Mouse (Mus musculus) gastrocnemius, postnatal 25 days (tissue): ENCODE measurements around the gene Tmem176b. TPM values are rescaled to one million over a fixed set of nuclear protein-coding genes. Genes with fewer than 3 reads are reported as not detected.
"Not testable (repeated sequence)": the region's sequence is repeated elsewhere in the genome, so short reads cannot be mapped to it uniquely, and the experiment has no call there.

Experiments used
- DNase-seq: peaks from one replicate; pipeline ENCODE4 v3.0.0; 2022
- long read RNA-seq, 2 experiments: library from polyadenylated mRNA; stranded (forward); transcript quantifications; one replicate each; pipeline ENCODE4 v2.0.0; 2021
- total RNA-seq, 2 experiments: library from RNA; stranded (reverse); gene quantifications; 1 replicate in 1 of 2; 2 replicates in 1 of 2; pipeline ENCODE4 v1.2.3; 2021

Tmem176b gene
- total RNA-seq = 10 to 100 TPM; 11.4 to 15.2 TPM
- long read RNA-seq, experiment 1, transcript Tmem176b-203 (7 exons, 1,414 nt) = major isoform, 5 of 12 reads
- long read RNA-seq, experiment 1, partial matches to known transcripts = 1 of 12 reads
- long read RNA-seq, experiment 1, other reads (novel, unspliced or antisense) = 2 of 12 reads
- long read RNA-seq, experiment 2, transcript Tmem176b-203 (7 exons, 1,414 nt) = major isoform, 6 of 16 reads
- long read RNA-seq, experiment 2, partial matches to known transcripts = 5 of 16 reads
- long read RNA-seq, experiment 2, other reads (novel, unspliced or antisense) = 3 of 16 reads

GRCm38 (mm10) chr6:48840973-48841625 is at the start of gene Tmem176b:
Gene Tmem176b, minus strand, starts transcription at chr6:48841496.
- DNase-seq = peak; percentile 85

GRCm38 (mm10) chr6:48876510-48877135 is 35.3 kb upstream of the Tmem176b start:
- DNase-seq = no peak

DNA sequence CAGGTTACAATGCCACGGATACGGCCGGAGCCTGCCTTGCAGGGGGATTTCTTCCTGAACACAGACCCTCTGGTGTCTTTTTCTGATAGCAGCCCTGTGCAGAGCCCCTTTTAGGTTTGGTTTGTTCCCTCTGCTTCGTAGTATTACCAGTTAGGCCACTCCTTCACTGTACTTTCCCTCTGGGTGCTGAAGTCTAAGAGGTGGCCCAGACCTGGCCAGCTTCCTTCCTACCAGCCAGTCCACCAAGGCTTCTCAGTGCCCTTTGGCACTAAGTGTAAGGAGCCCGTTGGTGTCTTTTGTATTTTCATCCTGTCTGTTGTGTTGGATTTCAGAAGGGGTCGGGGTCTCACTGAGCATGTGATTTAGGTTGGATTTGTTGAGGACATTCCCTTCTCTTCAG is 34.2 kb upstream of the Tmem176b start:
- no peak for DNase-seq

- no peak for DNase-seq
These were observed 33.3 kb upstream of the Tmem176b start for GRCm38 (mm10) chr6:48874576-48874975.

DNA sequence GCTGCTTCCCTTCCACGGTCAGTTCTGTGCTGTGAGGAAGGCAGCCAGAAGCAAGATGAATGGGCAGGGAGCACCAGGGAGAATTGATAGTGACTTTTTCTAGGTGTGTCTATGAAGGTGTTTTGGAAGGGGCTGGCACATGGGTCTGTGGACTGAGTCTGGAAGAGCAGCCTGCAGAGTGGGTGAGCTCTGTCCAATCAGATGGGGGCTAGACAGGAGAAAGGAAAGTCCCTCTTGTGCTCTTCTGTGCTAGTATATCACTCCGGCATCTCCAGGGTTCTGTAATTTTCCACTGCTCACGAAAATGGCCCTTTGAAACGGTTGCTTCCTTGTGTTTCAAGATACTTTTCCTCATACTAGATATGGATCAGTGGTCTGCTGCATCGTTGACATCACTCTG is 31.3 kb upstream of the Tmem176b start, which contains the start of gene Aoc1:
Gene Aoc1 (plus strand): TSS at position 301 of the 400 bp plus-strand sequence.
- no peak for DNase-seq

DNA sequence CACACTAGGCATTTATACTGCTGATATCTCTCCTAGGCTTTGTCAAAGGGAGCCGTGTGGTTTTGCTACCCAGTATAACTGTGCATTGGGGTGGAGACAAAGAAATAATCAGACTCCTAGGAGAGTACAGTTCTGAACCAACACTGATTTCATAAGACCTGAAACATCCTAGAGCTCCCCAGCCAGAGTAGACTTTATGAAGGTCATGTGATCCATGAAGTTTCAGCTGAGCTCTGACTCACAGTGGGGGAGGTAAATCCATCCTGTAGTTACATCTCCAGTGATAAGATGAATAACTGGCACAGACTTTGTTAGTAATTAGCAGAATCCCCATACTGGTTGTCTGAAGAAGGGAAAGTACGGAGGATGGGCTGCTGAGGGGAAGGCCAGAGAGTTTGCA is 28.5 kb upstream of the Tmem176b start:
- no peak for DNase-seq

DNA sequence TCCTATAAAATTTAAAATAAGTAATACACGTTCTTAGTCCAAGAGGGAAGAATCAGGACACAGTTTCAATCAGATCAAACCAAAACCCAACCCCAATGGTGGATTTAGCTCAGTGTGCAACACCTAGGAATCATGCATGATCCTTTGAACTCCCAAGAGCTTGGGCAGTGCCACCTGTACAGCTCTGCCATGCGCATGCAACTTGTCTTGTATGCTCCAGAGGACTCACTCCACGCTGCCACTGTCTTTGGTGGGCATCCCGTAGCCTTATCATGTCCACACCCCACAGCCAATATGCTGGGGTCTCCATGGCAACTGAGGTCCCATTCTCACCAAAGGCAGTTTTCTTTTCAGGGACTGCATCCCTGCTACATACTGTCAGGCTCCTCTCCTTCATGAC is 25.9 kb upstream of the Tmem176b start:
- DNase-seq = no peak

- DNase-seq = not testable (repeated sequence)
These were observed 25.2 kb upstream of the Tmem176b start for GRCm38 (mm10) chr6:48866355-48866950.

GRCm38 (mm10) chr6:48865152-48865745 is 24.0 kb upstream of the Tmem176b start:
- no peak for DNase-seq

DNA sequence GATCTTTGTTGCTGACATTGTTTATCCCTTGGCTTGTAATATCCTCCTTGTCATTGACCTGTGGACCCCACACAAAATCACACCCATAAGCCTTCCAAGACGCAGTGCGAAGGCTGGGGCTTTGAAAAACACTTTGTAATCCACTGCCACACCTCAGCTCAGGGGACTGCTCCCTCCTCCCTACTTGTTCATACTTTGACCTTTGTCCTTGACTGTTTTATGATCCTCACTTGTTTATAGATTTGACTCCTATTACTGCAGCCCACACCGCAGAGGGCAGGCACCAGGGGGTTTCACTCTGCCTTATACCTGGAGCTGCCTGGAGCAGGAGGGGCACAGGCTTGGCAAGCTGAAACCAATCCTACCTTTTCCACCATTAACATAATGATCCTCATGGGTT is 23.4 kb upstream of the Tmem176b start:
- DNase-seq = no peak

DNA sequence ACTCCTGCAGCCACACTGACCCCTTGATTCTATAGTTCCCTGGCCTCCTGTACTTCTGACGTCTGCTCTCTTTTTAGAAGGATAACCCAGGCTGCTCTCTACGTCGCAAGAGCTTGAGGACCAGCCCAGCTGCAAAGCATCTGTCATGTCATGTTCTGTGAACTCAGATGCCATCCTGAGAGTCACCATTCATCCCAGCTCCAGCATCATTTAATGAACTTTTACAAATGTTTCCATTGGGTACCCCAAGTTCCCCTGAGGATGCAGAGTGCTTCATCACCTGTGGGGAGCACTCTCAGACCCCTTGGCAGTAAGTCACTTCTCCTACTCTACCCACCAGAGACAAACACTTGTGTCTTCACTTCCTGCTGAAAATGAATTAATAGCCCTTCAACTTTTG is 22.9 kb upstream of the Tmem176b start:
- no peak for DNase-seq

DNA sequence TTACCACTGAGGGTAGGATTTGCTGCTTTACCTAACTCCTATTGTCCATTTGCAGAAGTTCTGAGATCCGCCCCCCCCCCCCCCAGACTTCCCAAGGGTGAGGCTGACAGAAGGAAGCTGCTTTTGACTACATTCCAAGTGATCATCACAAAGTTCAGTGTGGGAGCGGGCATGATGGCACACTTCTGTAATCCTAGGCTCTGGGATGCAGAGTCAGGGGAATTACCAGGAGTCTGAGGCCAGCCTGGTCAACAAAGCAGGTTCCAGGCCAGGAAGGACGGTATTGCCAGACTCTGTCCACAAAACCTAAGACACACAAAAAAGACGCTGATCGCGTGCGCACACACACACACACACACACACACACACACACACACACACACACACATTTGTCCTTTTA is 22.2 kb upstream of the Tmem176b start:
- DNase-seq = no peak

GRCm38 (mm10) chr6:48862816-48863215 is 21.5 kb upstream of the Tmem176b start:
- DNase-seq = no peak

DNA sequence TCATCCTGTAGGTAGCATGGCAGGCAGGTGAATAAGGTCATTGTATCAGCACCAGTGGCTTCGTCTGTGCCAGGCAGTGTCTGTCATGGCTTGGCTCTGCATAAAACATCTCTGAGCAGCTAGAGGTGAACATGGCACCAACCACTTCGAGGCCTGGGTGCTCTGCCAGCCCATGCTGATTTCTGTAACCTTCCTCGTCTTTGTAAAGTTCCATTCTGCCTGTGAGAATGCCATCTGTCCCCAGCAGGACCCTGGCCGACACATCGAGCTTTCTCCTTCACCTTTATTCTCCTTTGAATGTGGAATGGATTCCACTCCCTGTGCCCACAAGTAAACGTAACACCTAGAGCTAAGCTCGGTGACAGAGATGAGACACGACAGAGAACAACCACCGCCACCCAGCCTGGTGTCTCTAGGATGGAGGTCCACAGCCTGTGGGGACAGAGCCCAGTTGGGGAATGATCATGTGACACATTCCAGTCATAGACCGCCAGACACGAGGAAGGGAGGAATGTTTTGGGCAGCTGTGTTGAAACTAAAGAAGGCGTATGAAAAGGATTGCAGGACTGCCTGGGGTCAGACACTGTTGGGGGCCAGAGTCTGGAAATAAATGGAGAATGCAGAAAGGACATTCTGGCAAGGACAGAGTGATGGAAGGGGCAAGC is 20.5 kb upstream of the Tmem176b start:
- DNase-seq = no peak

DNA sequence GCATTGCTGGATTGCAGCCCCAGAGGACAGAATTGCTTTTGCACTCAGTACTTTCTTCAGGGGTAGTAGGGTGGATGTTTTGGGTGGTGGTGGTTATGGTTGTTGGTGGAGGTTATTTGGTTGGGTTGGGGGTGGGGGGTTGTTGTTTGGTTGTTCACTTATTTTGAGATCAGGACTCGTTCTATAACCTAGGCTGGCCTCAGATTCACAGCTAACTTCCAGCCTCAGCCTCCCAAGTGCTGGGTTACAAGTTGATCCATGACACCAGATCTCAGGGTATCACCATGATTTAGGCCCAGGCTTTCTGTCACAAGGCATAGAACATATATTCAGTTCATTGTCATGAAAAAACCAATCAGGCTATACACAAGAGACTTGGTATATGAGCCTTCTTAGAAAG is 19.6 kb upstream of the Tmem176b start:
- DNase-seq = no peak

GRCm38 (mm10) chr6:48860130-48860815 is 19.0 kb upstream of the Tmem176b start:
- DNase-seq = no peak

GRCm38 (mm10) chr6:48857613-48858302 is 16.5 kb upstream of the Tmem176b start:
- DNase-seq = no peak

GRCm38 (mm10) chr6:48854155-48854554 is 12.9 kb upstream of the Tmem176b start:
- DNase-seq = no peak

- DNase-seq = peak; percentile 48
These were observed 10.7 kb upstream of the Tmem176b start for GRCm38 (mm10) chr6:48851820-48852491.

- DNase-seq = no peak
These were observed 3.8 kb upstream of the Tmem176b start for GRCm38 (mm10) chr6:48845086-48845485.
